Mouse (Mus musculus): ENCODE measurements around the gene Marveld1.

Marveld1 gene

DNA sequence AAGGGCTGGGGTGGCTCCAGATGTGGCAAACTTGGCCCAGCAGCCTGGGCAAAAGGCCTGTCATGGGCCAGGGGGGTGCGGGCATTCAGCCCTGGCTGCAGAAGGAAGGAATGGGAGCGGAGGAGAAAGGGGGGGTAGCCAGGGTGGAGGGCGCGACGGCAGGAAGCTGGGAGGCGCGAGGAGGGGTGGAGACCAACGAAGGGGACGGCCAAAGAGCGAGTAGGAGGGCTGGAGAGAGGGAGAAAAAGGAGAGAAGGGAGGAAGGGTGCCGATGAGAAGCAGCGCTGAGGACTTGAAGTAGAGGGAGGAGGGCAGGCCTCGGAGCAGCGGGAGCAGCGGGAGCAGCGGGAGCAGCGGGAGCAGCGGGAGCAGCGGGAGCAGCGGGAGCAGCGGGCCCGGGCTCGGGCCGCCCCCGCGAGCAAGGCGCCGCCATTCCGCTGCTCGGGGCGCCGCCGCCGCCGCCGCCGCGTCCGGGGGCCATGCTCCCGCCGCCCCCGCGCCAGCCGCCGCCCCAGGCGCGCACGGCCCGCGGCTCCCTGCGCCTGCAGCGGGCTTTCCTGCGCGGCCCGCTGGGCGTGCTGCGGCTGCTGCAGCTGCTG, at the start of gene Marveld1:
TSS of gene Marveld1 (plus strand) at position 231 of the 599 bp plus-strand sequence.
- DNase-seq: no peak

DNA sequence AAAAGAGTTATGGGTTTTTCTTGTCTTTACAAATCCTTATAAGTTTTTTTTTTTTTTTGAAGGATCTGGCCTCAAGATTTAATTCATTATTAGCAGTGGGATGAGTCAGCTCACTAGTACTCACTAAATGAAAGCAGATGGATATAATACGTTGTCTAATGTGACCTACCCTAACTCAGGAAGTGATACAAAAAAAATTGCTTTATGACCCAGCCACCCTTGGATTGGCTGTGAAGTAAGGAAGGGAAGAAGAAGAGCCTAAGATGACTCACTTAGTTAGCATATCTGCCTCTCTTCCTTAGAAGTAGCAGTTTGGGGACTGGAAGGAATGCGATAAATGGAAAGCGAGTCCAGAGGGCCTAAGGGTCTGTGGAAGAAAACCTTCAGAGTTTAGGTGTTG, 47.8 kb upstream of the Marveld1 start:
- no peak for DNase-seq

DNA sequence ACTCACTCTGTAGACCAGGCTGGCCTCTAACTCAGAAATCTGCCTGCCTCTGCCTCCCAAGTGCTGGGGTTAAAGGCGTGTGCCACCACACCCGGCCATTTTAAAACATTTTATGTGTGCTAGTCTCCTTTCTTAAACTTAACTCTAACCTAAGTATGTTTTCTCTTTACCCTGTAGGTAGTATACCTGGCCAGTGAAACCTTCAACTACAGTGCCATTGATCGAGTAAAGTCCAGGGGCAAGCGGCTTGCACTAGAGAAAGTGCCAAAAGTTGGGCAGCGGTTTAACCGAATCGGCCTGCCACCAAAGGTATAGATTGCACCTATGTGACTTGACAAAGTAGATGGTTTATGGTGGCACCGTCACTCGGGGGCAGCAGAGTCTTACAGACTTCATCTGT, 42.5 kb upstream of the Marveld1 start:
- no peak for DNase-seq

DNA sequence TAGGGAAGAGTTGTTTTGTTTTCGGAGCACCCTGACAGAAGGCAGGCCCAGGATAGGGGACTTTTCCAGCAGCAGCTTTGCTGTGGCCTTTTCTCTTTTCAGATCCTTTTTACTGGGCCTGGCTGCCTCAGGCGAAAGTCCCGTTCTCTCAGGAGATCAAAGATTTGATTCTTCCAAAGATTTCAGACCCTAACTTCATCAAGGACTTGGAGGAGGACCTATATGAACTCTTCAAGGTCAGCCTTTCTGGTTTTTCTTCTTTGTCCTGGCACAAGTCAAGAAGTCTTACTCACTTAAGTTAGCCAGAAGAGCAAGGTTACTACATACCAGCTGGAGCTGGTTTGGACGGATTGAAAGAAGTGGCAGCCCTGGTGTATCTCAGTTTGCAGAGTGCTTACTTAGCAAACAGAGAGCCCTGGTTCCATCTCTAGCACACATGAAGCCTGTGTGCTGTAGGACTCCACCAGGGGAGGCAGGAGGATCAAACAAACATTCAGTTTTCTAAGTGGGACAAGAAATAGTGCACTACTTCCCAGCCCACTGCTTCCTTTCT, 31.3 kb upstream of the Marveld1 start:
- no peak for DNase-seq

DNA sequence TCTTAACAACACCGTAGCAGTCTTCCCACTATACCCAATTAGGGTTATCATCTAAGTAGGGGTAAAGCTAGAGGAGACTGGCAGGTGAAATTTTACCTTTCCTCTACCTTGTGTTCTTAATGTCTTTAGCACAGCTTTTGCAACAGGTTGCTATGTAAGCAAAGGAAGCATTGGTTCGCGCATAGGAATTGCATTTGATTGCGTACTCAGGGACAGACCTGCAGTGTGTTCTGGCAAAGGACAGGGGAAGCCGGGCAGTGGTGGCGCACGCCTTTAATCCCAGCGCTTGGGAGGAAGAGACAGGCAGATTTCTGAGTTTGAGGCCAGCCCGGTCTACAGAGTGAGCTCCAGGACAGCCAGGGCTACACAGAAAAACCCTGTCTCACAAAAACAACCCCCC, 29.1 kb upstream of the Marveld1 start:
- DNase-seq: no peak

DNA sequence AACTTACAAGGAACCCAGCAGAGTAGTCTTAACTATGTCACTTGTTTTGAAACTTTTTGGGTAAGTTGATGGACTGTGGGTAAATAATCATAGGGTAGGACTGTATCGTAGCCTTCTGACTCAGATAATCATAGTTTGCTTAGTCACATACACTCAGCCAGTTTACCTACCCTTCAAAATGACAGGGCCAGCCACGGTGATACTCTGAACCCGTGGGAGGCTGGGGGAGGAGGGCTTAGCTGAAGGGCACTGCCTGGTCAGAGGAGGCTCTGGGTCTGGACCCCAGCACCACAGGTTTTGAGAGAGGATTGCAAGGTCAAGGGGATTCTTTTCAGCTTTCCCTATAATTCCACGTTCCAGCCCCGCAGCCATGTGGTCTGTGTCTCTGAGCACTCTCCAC, 28.6 kb upstream of the Marveld1 start:
- no peak for DNase-seq

DNA sequence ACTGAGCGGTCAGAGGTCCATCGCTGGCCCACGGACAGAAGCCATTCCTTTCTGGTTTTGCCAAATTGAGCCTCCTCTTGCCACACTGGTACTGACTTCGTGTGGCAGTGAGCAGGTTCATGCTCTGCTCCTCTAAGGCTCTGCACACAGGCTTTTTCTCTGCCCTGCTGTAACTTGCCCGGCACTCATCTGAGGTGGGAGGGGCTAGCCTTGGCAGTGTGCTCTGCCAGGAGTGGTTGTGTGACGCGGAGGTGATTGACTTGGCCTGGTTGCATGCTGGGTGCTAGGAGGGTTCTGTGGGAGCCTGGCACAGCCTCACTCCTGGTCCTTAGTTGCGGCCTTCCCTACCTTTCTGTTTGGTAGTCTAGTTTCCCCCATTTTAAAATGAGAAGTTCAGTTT, 26.7 kb upstream of the Marveld1 start:
- no peak for DNase-seq

DNA sequence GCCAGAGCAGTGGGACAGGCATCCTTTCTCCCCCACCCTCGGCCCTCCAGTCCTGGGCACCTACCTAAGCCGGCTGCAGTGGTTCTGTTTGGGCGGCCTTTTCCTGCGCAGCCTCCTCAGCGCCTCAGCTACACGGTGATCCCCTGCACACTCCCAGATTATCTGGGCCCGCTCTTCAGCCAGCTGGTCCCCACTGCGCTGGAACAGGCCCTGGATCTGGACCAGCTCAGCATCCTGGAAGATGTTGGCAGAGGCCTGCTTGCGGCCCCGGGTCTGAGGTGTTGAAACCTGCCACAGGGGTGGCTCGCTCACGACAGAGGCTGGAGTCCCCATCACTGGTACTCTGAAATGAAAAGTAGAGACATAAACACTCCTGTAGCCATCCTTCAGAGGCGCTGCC, 22.5 kb upstream of the Marveld1 start:
- DNase-seq: peak; percentile 29

DNA sequence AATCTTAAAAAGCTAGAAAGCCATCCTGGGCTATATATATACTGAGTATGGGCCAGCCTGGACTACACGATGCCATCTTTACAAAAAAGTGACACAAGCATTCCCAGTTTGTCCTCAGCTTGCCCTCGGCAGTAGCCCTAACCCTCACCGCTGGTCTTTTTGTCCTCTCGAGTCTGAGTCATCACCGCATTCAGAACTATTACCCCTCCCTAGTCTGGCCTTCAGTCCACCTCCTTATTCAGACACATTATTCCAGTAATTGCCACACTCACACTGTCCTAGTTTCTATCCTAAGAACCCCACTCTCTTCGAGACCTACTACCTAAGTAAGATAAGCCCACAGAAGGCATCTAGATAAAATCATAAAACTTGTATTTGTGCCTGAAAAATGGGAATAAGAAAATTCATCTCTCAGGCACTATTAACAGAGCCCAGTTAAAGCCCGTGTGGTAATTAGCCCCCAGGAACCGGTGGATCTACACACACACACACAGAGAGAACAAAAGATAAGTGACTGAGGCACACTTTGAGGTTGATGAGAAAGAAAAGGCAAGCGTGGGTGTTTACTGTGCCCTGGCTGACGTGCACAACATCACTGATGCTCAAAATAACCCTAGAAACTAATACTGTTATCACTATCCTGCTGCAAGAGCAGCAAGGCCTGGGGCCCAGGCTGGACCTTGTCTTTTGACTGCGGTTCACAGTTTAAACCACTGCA, 21.5 kb upstream of the Marveld1 start:
- DNase-seq: peak; percentile 24

DNA sequence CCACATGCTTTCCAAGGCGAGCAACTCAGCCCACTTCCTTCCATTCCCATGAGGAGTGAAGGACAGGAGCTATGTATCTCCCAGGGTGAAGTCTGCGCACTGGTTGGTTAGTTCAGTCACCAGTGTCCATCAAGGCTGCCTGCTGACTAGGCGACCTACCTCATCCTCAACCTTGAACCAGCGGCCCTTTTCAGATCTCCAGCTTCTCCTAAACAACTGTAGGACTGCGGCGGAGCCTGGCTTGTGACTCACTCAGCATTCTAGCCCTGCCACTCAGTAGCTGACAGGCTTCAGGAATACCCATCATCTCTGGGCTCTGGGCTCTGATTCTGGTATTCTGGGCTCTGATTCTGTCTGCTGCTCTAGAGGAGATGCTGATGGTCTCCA, 21.0 kb upstream of the Marveld1 start:
- no peak for DNase-seq

DNA sequence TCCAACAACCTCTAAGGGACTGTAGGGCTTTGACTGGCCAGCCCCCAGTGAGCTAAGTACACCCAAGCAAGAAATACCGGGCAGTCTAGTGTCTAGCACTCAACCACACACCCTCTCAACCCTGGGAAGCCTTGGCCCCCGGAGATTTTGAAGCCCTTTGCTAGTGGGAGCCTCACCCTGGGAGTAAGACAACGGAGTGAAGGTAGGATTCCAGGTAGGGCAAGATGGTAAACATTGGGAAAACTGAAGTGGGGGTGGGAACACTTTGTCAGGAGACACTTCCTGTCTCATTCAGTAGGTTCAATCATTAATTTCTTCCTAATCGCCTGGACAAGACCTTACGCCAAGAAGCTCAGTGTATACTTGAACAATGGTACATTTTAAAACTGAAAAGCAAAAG, 20.2 kb upstream of the Marveld1 start:
- DNase-seq: peak; percentile 39

DNA sequence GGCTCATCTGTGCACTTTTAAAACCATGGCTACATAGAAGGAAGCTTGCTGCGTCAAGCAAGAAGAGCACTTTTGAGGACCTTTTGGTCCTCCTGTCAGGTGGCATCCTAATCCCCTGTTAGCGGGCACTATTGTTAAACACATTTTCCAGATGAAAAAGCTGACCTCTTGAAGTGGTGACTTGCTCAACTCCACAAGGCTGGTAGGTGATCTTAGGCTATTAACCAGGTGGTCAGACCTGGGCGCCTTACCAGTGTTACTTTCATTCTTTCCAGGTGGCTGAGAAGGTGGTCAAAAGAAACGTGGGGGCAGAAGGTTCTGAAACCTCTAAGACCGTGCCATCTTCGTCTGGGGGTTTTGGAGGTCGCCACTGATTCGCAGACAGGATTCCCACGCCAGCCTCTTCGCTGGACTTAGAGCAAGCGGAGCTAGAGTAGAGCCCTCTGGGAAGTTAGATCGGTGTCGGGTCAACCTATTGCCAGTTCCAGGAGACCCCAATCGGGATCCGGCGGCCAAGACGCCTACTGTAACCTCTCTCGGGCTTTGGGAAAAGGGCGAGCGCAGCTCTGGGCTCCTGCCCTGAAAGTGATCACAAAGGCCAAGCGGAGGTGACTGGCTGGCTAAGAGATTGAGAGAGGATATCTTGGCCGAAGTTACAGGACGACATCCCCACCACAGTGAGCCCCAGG, 19.0 kb upstream of the Marveld1 start:
- no peak for DNase-seq

DNA sequence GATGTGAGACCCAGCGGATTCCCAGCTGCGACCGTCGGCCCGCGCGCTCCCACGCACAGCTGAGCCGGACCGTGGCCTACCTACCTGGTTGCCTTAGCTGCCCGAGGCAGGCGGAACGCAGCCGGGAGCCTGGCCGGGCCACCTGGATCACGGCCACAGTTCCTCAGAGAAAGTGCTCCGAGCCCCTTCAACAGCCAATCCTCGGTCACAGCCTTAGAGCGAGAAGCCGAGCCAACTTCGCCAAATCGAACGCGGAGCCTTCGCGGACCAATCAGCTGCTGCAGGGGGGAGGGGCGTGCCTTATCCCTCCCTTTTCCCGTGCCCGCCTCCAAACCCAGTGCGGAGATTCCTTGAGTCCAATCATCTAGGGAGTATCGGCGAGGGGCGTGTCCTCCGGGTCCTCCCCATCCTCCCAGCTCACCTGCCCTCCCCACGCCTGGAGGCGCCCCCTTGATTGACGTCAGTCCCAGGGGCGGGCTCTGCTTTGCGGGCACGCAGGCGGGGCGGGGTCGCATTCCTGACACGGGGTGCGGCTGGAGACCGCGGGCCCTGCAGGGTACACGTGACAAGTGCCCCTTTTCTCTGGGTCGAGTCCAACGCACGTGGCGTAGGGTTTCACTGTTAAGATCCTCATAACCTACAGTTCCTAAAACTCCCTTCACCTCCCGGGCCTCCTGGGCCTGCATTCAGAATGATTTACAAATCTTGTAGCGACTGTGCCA, 18.3 kb upstream of the Marveld1 start, which contains the start of gene Avpi1:
TSS of gene Avpi1 (minus strand) at position 273 of the 722 bp plus-strand sequence.
- DNase-seq: peak; percentile 100

DNA sequence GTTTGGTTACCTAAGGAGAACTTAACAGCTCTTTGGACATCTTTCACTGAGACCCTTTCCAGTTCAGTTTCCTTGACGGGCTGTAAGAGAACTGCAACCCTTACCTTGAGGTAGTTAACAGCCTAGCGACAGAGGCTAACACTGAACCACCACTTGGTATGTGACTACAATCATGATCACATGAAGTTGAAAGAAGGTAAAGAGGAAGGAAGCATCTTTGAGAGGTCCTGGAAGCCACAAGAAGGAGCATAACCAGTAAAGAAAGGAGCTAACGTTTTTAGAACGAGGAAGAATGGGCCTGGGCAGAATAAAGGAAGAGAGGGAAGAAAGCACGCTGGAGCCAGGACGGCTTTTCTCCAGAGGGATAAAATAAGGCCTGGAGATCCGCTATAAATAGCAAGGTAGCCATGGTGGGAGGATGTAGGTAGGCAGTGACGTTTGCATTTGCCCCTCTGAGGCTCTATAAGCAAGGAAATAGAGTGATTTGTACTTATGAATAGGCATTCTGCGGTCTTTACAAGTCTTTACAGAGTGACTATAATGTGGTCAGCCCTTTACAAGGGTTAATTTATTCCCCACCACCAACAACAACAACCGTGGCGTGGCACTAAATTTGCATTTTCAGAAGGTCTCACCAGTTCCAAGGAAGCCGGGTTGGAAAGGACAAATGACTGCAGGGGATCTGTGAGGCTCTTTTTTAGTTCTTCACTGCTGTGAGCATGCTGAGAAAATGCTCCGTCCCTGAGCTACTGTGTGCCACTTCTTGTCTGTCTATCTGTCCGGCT, 17.5 kb upstream of the Marveld1 start:
- DNase-seq: peak; percentile 55

DNA sequence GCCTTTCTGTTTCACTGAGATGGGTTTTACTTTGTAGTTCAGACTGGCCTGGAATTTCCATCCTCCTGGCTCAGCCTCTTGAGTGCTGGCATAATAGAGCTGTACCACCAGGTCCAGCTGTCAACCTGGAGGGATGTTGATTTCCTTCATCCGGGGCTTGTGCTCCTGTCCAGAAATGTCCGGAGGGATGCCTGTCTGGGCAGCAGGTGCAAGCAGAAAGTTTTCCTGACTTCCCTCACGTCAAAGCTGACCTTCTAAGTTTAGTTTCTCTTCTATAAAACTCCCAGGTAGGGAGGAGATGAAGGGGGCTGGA, 16.9 kb upstream of the Marveld1 start:
- DNase-seq: no peak

DNA sequence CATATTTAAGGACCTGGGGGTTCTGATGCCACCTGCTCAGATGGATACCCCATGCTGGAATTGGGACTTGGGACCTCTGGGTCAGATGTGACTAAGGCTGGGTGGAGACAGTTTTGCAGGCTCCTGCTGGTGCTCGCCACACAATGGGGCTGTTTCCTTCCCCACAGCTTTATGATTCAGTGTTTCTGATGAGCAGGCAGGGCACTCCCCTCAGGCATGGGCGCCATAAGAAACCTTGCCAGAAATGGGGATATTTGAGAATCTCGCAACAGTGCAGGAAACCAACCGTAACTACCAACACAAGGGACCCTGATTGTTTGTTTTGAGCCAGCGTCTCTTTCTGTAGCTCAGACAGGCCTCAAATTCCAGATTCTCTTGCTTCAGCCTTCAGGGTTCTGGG, 16.1 kb upstream of the Marveld1 start:
- DNase-seq: peak; percentile 36

DNA sequence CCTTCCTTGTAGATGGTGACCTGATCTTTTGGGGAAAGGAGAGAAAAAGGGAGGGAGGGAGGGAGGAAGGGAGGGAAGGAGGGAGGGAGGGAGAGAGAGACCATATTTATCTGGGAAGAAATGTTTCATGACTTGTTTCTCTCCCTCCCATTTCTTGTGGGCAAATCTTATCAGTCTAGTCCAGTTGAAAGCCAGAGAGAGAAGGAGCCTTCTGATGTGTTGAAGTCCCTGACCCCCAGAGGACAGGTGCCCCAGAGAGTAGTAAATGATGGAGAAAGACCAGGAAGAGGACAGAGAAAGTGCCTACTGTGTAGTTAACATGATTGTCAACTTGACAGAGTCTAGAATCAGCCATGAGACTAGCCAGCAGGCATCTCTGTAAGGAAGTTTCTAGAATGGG, 12.1 kb upstream of the Marveld1 start:
- DNase-seq: no peak

DNA sequence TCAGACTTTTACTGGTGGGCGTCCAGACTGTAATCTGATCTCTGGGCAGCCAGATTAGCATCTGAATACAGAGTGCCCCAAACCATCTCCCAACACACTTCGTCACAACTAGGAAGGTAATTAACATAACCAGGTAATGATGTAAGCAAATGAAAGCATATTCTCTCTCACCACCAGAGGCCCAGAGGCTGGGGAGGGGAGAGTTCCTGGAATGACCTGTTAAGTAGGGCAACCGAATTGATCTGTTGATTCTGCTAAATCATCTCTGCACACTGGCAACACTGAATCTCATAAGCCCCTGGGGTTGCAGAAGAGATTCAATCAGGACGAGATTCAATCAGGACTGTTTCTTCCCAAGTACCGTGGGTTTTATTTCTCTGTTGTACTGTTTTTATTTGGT, 11.1 kb upstream of the Marveld1 start:
- no peak for DNase-seq

DNA sequence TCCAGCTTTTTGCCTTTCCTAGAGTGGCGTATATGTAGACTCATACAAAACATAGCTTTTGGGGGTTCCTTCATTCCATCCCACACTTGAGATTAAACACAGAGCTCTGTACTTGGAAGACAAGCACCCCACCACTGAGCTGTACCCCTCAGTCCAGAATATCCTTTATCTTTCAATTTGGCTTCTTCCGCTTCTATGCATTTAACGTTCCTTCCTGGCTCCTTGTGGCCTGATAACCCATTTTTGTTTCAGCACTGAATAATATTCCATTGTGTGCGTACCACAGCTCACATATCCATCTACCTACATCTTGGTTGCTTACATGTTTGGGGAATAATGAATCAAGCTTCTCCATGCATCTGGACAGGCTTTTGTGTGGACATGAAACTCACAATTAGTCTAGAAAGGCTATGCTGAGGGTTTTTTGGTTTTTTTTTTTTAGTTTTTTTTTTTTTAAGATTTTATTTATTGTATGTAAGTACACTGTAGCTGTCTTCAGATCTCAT, 10.0 kb upstream of the Marveld1 start:
- DNase-seq: no peak

DNA sequence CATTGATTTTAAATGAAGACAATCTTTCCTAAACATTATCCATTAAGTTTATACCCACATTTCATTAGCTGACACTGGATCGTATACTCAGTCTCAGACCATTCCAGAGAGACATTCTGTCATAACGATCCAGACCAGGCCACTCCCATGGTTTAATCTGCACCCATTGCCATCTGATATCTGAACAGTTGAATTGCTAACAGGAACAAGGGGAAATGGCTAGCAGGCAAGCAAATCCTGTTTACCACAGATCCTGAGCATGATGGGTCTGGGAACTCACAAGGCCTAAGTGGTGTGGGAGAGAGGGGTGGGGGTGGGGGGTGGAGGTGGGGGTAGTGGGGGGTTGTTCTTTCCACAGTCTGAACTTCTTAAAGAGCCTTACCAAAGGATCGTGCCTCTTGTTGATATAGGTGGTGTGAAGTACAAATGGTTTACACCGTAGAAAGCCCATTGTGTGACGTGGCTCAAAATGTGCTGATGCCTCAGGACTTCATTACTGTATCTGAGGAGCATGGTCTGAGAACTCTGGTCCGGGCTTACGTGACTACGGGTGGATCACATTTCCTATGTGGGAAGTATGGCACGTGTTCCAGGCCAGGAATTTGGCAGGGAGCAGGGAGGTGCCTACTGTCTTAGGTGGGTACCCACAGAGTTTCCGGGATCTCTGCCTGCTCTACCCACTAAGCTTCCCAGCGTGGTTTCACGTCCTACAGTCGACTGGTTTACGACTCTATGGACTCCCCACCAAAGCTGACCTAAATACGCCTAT, 8.5 kb upstream of the Marveld1 start:
- no peak for DNase-seq

DNA sequence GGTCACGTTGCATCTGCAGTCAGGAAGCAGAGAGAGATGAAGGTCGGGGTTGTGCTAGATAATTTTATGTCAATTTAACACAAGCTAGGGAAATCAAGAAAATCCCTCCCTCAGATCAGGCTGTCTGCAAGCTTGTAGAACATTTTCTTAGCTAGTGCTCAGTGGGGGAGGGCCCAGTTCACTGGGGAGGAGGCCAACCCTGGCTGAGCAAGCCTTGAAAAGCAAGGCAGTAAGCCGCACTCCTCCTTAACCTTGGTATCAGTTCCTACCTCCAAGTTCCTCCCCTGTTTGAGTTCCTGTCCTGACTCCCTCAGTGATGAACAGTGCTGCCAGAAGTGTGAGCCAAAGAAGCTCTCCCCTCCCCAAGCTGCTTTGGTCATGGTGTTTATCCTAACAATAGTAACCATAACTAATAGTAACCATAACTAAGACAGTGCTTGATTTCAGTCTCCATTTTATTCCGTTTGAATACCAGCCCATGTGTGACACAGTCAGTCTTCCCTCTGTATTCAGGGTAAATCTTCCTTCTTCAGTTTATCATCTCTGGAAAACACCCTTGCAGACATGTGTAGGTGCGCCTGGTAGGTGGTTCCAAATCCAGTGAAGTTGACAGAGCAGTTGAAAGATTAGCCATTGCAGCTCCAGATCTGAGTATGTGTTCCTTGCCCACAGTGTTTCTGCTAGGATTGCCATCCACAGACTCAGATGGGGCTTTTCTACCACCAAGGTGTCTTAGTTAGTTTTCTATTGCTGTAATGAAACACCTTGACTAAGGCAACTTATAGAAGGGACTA, 7.3 kb upstream of the Marveld1 start:
- no peak for DNase-seq
